Comparison of ENCODE assay signal across 24 mouse cellular contexts in genomic region chr6:54934313-54934712, GRCm38 (mm10). TPM values are rescaled to one million over a fixed set of nuclear protein-coding genes. Genes with fewer than 3 reads are reported as not detected.
DNase-seq lines count a peak whose midpoint lies in the region; ATAC-seq and TF ChIP-seq lines count a peak whose summit lies in the region.
"Had no signal": no experiment of that assay in that cellular context is flagged by ENCODE, and none has a peak within 500 bp of the region (broad histone marks: within the 10 kb centered on the region; RNA-seq: fewer than 3 reads in every experiment).

No protein-coding gene starts in this region.

- 72% methylated on average over 8 of the region's 8 CpGs for WGBS in liver, postnatal 0 days (ENCODE audit: insufficient replicate concordance)
- 94% methylated on average over 8 of the region's 8 CpGs for WGBS in forebrain, embryonic 12.5 days

- H3K4me2 ChIP-seq in liver, postnatal 0 days (ENCODE audit: low read depth, low read length), result 0 out of 2 replicates have a peak overlapping the region, but pooled peaks have one; percentile 7
- H3K4me2 ChIP-seq in forebrain, embryonic 12.5 days, result no peak overlapping the region
- H3K4me2 ChIP-seq: embryonic facial prominence, embryonic 12.5 days; forebrain, embryonic 15.5 days; heart, embryonic 11.5 days; intestine, embryonic 15.5 days; limb, embryonic 12.5 days; midbrain, embryonic 15.5 days had no signal

- peak overlapping the region; percentile 55 for H3K27ac ChIP-seq in liver, postnatal 0 days (ENCODE audit: low read depth)
- peak overlapping the region; percentile 36; the same call in 1 of the 2 replicates for H3K27ac ChIP-seq in brown adipose tissue, adult 24 weeks (replicated peaks; ENCODE audit: low read depth, low read length)
- no peak overlapping the region for H3K27ac ChIP-seq in forebrain, embryonic 12.5 days
- H3K27ac ChIP-seq: embryonic facial prominence, embryonic 12.5 days; forebrain, embryonic 15.5 days; hindbrain, embryonic 10.5 days; intestine, embryonic 15.5 days; limb, embryonic 12.5 days; liver, embryonic 14.5 days; midbrain, embryonic 15.5 days had no signal

- H3K4me1 ChIP-seq in liver, postnatal 0 days (ENCODE audit: insufficient read depth), result no peaks in the 10 kb centered on the region; the same call in 1 of the 2 replicates
- H3K4me1 ChIP-seq in brown adipose tissue, adult 24 weeks (ENCODE audit: control insufficient read depth, insufficient read depth, insufficient read length, low read length), result peaks cover 16% of the 10 kb centered on the region
- H3K4me1 ChIP-seq in forebrain, embryonic 12.5 days, result no peaks in the 10 kb centered on the region
- H3K4me1 ChIP-seq: embryonic facial prominence, embryonic 12.5 days; forebrain, embryonic 15.5 days; hindbrain, embryonic 10.5 days; intestine, embryonic 15.5 days; limb, embryonic 12.5 days; midbrain, embryonic 15.5 days had no signal

- H3K9ac ChIP-seq in liver, postnatal 0 days (replicated peaks), result no peak overlapping the region
- H3K9ac ChIP-seq in forebrain, embryonic 12.5 days, result no peak overlapping the region
- H3K9ac ChIP-seq: embryonic facial prominence, embryonic 12.5 days; forebrain, embryonic 15.5 days; intestine, embryonic 15.5 days; limb, embryonic 12.5 days; liver, embryonic 14.5 days; midbrain, embryonic 15.5 days had no signal

- no peaks in the 10 kb centered on the region for H3K9me3 ChIP-seq in liver, postnatal 0 days (ENCODE audit: low read length)
- no peaks in the 10 kb centered on the region for H3K9me3 ChIP-seq in forebrain, embryonic 12.5 days
- H3K9me3 ChIP-seq: embryonic facial prominence, embryonic 12.5 days; forebrain, embryonic 15.5 days; hindbrain, embryonic 10.5 days; intestine, embryonic 15.5 days; limb, embryonic 12.5 days; midbrain, embryonic 15.5 days had no signal

- intact Hi-C loops in heart, postnatal 25 days (cut with DNase I), result no loop called here

- ATAC-seq in liver, postnatal 0 days, result no peak
- peak; percentile 59 for ATAC-seq in monocyte, adult 5-6 weeks (replicated peaks; ENCODE audit: insufficient number of reproducible peaks, low FRiP score, low TSS enrichment, poor library complexity, severe bottlenecking)
- ATAC-seq in forebrain, embryonic 12.5 days (ENCODE audit: low FRiP score), result no peak
- ATAC-seq: forebrain, embryonic 15.5 days; hindbrain, embryonic 16.5 days; intestine, embryonic 15.5 days; midbrain, embryonic 15.5 days had no signal

- no peak for TF ChIP-seq EP300 in liver, postnatal 0 days (IDR thresholded peaks at IDR 0.05; ENCODE audit: low read depth)

- H3K27me3 ChIP-seq in liver, postnatal 0 days (ENCODE audit: insufficient read depth, low read length), result no peaks in the 10 kb centered on the region
- no peaks in the 10 kb centered on the region for H3K27me3 ChIP-seq in forebrain, embryonic 12.5 days
- H3K27me3 ChIP-seq: embryonic facial prominence, embryonic 12.5 days; forebrain, embryonic 15.5 days; intestine, embryonic 15.5 days; limb, embryonic 12.5 days; midbrain, embryonic 15.5 days had no signal

- H3K4me3 ChIP-seq in liver, postnatal 0 days (ENCODE audit: low read depth, low read length), result no peak overlapping the region
- no peak overlapping the region for H3K4me3 ChIP-seq in brown adipose tissue, adult 24 weeks (ENCODE audit: insufficient read depth, low read depth, low read length)
- H3K4me3 ChIP-seq in forebrain, embryonic 12.5 days (replicated peaks), result no peak overlapping the region
- H3K4me3 ChIP-seq: embryonic facial prominence, embryonic 12.5 days; forebrain, embryonic 15.5 days; hindbrain, embryonic 10.5 days; intestine, embryonic 15.5 days; limb, embryonic 12.5 days; midbrain, embryonic 15.5 days had no signal

- TF ChIP-seq CTCF in liver, postnatal 0 days (IDR thresholded peaks at IDR 0.05; ENCODE audit: low read depth), result no peak

- peak; percentile 89 for DNase-seq in heart, adult 11 months
- no peak for DNase-seq in heart, postnatal 25 days (ENCODE audit: low spot score)
- DNase-seq in liver, postnatal 0 days, result no peak
- no peak for DNase-seq in liver
- DNase-seq in ovary, postnatal 14 days (ENCODE audit: low spot score), result no peak
- DNase-seq: adrenal gland, postnatal 14 days; cerebellum, adult 11 months; cerebellum, postnatal 10 days; gastrocnemius, postnatal 14 days; right cerebral cortex, postnatal 14 days; spleen, adult 18-20 months; thymus, postnatal 25 days had no signal

- H3K36me3 ChIP-seq in liver, postnatal 0 days (replicated peaks; ENCODE audit: insufficient read depth, low read length), result no peaks in the 10 kb centered on the region
- H3K36me3 ChIP-seq in forebrain, embryonic 12.5 days (replicated peaks), result no peaks in the 10 kb centered on the region
- H3K36me3 ChIP-seq: embryonic facial prominence, embryonic 12.5 days; forebrain, embryonic 15.5 days; hindbrain, embryonic 10.5 days; intestine, embryonic 15.5 days; limb, embryonic 12.5 days; midbrain, embryonic 15.5 days had no signal

RNA-seq across cellular contexts. Expression of gene Nod1, which starts 38.1 kb away (rescaled TPM):
- total RNA-seq in heart, postnatal 25 days (2021), result 10 to 100 TPM; 17.1 to 19.6 TPM
- polyA plus RNA-seq in liver, postnatal 0 days (2015; fragmentation: Nextera tagmentation; extraction: Ambion mirVana), result 2.7 and 3.3 TPM in 2 replicates
- polyA plus RNA-seq in brown adipose tissue, adult 24 weeks (2012; ENCODE audit: insufficient read depth, insufficient read length, missing spikeins), result 6.7 and 7.0 TPM in 2 replicates
- total RNA-seq in monocyte, adult 5-6 weeks (2017), result 63.0 to 110 TPM (median 64.7 TPM) in 3 replicates
- polyA plus RNA-seq in forebrain, embryonic 12.5 days (2016; fragmentation: Nextera tagmentation; extraction: Ambion mirVana), result 1.8 and 2.0 TPM in 2 replicates

RNA-seq across cellular contexts. Expression of gene Ggct, which starts 58.4 kb away (rescaled TPM):
- 10 to 100 TPM; 21.8 to 26.1 TPM for total RNA-seq in heart, postnatal 25 days (2021)
- polyA plus RNA-seq in liver, postnatal 0 days (2015; fragmentation: Nextera tagmentation; extraction: Ambion mirVana), result 9.2 and 10.7 TPM in 2 replicates
- 8.8 and 16.8 TPM in 2 replicates for polyA plus RNA-seq in brown adipose tissue, adult 24 weeks (2012; ENCODE audit: insufficient read depth, insufficient read length, missing spikeins)
- total RNA-seq in monocyte, adult 5-6 weeks (2017), result 65.5 to 105 TPM (median 85.7 TPM) in 3 replicates
- polyA plus RNA-seq in forebrain, embryonic 12.5 days (2016; fragmentation: Nextera tagmentation; extraction: Ambion mirVana), result 9.3 and 9.4 TPM in 2 replicates
